Mouse (Mus musculus) layer of hippocampus, adult 9-11 months (tissue): Measurements from ENCODE around the gene Akt1.
A peak's percentile ranks its signal among the peaks of the same experiment; 100 is the strongest.

Experiments
- DNase-seq: peaks from one replicate; pipeline ENCODE4 v3.0.0; 2022

Akt1 gene

DNA sequence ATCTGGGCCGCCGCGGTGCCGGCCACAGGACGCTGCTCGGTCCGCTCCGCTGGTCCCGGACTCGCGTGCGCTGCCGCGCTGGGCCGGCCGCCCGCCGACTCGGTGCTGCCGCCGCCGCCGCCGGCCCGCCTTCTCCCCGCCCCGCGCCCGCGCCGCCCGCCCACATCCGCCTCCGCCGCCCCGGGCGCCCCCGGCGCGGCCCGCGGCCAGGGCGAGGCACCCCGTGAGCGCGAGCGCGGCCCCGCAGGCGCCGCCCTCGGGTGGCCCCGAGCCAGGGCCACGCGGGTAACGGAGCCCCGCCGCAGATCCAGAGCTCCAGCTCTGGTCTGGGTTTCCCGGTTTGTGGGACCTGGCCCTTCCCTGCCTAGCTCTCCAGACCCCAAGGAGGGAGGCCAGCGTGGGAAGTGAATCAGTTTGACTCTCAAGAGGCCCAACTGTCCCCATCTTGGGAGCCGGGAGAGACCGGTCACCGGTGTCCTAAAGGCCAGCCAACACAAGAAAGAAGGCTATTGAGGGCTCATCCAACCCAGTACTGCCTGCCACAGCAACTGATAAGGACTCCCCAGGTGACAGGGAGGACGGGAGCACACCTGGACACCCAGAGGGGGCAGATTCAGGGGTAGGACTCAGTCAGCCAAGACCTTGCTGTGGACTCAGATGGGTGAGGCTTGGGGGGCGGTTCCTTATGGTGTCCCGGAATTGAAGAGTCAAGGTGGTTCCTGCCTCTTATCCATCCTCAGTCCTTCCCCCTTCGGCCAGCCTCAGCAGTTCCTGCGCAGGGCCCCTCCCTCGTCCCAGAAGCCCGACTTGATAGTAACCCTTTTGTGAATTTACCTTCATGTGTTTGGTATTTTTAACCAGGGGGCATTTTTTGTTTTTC lies at the start of gene Akt1:
Gene Akt1 (minus strand): TSS at position 753 of the 880 bp plus-strand sequence.
- no peak for DNase-seq

DNA sequence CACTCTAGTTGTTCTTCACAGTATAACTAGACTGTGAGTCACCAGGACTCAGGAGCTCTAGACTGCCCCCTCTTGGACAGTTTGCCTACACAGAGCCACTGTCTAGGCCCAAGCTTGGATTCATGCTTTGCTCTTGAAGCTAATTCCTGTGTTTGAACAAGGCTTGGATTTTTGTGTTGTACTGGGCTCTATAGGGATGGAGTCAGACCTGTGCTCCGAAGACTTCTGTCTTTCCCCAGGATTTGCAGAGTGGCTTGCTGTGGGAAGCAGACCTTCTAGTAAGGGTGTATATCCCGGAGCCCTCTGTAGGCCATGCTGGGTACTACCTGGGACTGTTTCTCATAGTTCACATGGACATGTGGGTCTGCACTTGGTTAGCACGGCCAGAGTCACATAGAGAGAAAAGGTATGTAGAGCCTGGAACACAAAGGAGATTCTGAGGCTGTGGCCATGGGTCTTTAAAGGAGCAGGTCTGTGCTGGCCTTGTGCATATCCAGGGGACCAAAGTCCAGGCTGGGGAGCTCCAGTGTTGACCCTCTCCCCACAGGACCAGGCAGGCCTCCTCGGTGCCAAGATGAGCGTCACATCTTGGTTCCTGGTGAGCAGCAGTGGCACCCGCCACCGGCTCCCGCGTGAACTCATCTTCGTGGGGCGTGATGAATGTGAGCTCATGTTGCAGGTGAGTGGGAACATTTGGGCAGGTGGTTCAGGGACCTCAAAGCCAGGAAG lies 49.6 kb upstream of the Akt1 start:
- DNase-seq: peak; percentile 68

DNA sequence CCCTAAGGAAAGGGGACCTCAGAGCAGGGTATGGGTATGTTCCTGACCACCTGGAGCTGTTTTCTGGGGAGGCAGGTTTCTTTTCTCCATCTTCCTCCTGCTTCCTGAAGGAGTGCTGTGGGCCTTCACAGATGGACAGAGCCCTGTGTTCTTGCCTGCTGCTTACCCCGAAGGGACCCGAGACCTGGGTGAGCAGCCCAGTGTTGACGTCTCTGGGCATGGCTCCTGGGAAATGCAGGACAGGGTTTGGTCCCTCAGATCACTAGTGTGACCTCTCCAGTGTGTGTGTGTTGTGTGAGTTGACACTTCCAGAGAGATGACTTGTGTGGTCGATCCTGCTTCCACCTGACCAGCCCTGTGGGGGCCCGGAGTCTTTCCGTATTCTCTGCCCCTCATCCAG lies 48.8 kb upstream of the Akt1 start:
- DNase-seq: no peak

DNA sequence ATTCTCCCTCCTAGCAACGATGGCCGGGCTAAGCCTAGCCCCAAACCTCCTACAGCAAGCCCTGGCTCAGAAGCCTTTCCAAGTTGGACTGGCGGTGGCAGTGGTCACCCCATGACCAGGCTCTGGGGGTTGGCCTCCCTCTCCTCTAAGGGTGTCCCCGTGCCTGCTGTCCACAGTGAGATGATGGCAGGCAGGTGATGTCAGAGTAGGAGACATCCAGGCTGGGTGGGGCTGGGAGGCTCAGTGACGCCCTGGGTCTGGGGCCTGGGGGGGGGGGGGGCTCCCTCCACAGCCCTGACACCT lies 48.3 kb upstream of the Akt1 start:
- DNase-seq: no peak

DNA sequence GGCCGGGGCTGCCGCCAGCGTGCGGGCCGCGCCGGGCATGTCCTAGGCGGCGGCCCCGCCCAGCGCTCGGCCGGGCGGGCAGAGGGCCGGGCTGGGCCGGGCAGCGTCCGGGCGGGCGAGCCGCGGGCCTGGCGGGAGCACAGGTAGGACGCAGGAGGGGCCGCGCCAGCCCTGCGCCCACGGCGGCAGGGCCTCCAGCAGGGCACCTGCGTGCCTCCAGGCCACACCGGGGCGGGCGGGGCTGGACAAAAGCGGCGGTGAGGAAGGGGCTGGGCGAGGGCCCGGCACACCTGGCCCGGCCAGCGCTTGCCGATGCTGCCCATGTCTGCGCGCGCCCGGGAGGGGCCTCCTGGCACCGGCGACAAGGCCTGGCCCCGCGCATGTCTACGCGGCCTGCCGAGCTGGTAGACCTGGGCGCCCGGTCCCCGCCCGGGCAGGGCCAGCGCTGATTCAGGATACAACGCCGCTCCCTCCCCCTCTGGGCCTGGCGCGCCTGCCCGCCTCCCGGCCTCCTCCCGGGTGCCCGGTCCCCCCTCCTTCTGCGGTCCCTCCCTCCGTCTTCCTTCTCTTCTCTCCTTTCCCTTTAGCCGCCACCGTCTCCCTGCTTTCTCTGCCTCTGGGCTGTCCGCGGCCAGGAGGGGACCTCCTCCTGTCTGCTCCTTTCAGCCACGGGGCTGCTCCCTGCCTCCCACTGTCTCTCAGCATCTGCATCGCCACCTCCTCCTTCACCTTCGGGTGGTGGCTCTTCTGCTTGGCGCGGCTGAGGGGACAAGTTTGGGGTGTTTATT lies 47.8 kb upstream of the Akt1 start:
- no peak for DNase-seq

DNA sequence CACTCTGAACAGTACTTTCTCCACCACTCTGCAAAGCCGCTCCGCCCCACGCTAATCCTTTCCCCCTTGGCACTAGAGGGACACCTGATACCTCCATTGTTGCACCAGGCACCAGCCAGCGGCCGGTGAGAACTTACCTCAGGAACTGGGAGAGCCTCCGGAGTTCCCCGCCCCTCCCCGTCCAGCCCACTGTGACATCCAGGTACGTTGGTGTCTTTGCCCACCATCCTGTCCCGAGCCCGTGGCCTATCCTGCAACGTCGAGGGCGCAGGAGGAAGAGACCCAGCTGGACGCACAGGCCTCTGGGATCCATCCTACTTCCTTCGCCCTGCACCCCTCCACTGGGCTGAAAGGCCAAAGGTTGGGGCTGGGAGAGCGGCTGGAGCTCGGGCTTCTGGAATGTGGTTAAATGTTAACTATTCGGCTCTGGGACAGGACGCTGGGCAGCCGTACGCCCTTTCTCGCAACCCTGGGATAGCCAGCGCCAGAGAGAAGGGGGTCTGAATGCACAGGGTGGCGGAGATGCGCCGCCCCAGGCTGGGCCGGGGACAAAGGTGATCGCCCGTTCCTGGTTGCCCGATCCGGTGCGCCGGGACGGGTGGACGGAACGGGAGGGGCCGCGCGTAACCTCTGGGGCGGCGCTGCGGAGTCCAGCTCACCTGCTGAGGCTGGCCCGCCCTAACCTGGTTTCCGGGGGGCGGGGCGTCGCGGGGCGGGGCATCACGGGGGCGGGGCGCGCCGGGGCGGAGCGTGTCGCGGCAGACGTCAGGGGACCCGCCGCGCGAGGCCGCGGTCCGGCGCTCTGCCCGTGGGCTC lies 46.9 kb upstream of the Akt1 start:
- no peak for DNase-seq

DNA sequence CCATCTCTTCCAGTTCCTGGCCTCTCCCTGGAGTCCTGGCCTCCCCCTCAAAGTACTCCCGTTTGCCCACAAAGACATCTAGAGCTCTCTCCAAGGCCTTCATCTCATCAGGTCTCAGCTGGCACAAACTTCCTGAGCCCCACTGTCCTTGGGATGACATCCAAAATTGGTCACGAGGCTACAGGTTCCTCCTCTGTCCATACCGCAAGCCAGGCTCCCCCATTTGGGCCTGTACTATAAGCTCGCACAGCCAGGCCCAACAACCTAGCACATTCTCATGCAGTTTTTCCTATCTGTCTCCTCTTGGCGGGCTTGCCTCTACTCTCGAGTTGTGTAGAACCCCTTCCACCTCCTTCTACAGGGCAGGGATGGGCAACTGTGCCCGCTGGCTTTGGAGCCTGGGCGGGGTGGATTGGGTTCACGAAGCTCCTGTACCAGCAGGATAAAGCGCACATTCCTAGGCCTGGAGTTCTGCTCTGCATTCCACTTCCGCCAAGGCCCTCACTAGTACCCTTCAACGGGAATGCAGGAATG lies 46.3 kb upstream of the Akt1 start:
- DNase-seq: no peak

DNA sequence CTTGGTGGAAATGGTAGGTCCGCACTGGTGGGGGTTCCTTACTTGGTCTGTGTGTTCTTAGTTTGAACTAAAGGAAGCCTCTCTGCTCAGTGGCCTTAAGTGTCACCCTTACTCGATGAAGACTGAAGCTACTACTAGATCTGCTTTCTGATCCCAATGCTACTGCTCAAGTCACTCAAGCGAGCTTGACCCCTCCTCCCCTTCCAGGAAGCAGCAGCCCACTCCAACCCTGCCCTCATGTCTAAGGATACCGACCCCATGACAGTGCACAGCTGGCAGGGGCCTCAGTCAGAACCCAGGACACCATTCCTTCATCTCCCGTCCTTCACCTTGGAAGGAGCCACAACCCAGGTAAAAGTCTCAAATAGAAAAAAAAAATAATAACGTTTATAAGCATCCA lies 45.5 kb upstream of the Akt1 start, which contains the start of gene Cep170b:
Gene Cep170b (plus strand): TSS at position 240 of the 400 bp plus-strand sequence.
- DNase-seq: no peak

DNA sequence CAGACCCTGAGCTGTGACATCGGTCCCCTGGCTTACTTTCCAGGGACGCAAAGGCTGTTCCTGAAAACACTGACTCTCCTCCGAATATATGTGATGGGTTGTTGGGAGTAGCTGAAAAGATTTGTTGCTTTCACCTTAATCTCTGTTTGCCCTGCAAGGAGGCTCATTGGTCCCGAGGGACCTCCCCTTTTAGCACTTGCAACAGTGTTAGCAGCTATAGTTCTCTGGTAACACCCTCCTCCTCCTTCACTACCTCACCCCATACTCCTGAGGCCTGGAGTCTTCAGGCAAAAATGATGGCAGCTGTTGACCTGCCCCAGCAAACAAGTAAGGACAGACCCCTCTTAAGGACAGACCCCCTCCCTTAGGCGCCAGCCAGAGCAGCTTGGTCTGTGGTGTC lies 44.3 kb upstream of the Akt1 start:
- no peak for DNase-seq

DNA sequence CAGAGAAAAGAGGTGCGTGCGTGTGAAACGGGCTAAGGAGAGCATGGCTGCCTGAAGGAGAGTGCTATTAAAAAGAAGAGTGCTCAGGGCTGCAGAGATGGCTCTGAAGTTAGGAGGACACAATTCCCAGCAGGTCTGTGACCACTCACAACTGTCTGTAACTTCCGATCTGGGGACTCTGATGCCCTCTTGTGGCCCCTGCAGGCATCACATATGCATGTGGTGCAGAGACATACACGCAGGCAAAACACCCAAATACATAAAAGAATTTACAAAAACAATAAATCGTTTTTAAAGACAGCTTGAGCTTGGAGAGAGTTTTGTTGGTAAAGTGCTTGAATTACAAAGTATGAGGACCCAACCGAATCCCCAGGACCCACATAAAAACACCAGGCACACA lies 42.5 kb upstream of the Akt1 start:
- no peak for DNase-seq

DNA sequence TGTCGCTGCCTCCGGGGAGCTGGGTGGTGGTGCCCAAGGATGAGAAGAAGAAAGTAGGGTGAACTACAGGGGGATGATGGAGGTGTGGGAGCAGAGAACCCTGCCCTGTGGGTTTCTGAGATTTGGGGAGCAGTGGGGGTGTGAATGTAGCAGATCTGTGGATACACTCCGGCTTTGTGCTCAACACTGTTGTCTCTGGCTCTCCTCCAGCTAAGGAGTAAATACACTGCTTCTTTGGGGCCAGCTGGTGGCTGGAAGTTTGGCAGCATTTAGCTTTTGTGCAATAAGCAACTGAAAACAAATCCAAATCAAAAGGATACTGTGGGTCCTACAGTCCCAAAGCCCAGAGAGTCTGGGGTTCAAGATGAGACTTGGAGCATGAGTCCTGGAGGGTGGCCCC lies 39.3 kb upstream of the Akt1 start:
- DNase-seq: peak; percentile 62

DNA sequence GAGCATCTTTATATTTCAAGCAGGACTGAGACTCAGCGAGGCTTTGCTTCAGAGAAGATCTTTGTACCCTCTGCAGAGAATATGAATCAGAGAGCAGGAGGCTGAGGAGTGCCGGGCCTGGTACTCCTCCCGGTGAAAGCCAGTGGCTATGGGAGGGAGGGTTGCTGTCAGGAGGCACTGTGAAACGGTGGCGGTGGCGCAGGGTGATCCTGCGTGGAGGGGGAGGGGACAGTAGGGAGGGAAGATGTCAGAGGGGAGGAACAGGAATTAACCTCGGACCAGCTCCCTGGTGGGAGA lies 32.8 kb upstream of the Akt1 start:
- DNase-seq: no peak

DNA sequence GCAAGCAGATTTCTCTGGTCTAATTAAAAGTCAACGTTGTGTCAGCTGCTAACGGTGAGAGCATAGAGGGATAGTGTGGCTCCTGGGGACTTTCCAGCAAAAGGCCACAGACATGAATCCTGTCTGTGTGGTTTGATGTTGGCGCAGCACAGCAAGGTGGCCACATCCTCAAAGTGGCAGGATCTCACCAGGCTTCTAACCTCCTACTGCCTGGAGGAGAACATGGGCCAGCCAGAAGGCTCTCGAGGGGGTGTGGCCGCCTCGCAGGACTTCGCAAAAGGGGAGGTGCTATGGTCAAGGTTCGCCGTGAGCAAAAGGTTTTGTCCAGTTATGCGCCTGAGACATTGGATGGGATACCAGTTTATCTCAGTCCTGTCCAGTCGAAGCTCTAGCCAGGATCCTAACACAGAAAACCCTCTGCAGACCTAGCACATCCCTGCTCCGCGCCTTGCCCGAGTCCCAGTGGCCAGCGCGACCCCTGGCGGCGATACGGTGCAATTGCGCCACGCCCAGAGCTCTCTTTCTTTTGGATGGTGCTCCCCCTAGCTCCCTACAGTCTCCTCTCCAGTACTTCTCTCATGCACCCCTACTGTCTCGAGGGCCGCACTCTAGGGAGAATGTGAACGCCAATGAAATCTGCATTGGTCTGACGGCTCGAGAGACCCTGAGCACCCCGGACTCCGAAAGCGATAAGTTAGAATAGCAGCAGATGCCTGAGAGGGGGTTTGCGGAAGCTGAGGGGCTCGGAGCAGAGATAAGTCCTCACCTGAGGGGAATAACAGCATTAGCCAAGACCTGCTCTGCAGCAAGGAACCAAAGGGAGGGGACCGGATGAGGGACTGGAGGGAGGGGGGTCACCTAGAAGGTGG lies 32.3 kb upstream of the Akt1 start:
- DNase-seq: peak; percentile 85

DNA sequence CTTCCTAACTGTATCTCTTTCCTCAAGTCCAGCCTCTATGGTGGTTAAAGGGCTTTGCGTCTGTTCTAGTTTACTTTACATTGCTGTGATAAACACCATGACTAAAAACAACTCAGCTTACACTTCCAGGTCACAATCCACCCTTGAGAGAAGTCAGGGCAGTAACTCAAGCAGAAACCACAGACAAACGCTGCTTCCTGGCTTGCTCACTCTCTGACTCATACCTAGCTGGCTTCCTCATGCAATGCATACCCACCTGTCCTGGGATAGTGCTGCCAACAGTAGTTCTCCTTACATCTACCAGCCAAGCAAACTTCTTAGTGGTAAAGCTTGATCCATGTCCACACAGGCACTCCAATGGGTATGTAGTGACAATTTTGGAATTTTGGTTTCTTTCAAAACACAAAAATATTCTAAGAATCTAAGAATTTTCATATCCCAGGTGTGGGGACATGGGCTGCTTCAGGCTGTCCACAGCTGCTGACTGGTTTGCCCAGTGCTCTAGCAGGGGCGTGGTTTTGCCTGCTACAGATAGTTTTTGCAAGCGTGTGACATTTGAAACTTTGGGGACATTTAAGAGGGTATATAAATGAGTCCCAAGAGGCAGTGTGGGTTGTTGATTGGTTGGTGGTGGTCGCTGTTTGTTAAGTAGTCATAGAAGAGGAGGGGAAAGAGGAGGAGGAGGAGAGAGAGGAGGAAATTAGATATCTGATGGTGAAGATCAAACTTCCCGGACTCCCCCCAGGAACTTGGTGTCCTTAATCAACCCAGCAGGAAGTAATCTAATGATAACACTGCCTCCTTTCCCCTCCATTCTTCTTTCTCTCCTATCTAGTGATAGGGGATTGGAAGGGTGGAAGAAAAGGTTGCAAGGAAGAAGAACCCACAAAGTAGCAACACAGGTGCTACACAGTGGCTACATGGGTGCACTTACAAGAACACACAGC lies 28.0 kb upstream of the Akt1 start:
- DNase-seq: no peak

DNA sequence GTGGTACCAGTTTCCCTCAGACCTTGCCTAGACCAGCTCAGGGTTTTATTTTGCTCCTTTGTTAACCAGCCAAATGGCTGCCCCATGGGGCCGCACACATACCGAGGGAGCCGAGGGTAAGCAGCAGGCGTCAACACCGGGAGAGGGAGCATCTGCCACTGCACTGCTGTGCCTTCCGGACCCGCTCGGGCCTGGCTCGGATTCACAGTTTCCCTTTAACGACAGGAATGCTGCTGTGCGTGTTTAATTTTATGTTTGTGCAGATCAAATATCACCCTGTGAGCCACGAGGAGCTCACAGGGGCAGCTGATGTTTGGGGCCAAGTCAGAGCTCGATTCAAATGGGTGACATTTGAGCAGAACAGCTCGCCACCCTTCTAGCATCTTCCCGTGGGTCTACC lies 25.8 kb upstream of the Akt1 start:
- no peak for DNase-seq

DNA sequence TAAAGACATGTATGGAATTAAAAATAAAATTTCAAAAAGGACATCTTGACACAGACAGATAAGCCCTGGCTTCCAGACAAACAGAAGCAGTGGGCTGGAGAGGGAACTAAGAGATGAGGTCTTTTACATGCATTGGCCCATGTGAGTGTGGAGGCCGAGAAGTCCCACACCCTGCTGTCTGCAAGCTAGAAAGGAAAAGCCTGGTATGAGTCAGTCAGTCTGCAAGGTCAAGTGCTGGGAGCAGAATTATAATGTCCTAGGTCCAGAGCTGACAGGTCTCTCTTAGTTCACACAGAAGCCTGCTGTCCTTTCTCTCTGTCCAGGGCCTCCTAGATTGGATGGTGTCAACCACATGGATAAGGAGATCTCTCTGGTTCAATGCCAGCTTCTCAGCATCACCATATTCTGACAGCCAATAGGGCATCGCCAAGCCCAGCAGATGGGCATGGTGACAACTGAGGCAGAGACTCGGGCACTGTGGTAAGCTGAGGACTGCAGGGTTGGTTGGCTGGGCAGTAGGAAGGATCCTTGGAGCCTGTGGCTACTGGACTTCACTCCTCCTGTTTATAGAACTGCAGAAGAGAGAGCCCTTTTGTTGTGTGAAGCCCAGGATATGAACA lies 22.2 kb upstream of the Akt1 start:
- no peak for DNase-seq

DNA sequence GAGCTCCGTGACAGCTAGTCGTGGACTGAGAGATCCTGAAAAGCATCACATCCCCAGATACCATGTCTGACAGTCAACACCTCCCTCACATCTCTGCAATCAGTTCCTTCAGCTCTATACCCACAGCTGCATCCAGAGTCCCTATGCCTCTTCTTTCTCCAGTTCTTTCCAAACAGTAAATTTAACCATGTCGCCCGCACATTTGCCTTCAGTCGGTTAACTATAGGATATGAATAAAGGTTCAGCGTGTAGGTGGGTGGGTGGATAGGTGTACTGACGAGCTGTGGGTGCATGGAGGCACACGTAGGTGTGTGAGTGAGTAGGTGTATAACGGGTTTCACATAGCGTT lies 19.4 kb upstream of the Akt1 start:
- DNase-seq: no peak

DNA sequence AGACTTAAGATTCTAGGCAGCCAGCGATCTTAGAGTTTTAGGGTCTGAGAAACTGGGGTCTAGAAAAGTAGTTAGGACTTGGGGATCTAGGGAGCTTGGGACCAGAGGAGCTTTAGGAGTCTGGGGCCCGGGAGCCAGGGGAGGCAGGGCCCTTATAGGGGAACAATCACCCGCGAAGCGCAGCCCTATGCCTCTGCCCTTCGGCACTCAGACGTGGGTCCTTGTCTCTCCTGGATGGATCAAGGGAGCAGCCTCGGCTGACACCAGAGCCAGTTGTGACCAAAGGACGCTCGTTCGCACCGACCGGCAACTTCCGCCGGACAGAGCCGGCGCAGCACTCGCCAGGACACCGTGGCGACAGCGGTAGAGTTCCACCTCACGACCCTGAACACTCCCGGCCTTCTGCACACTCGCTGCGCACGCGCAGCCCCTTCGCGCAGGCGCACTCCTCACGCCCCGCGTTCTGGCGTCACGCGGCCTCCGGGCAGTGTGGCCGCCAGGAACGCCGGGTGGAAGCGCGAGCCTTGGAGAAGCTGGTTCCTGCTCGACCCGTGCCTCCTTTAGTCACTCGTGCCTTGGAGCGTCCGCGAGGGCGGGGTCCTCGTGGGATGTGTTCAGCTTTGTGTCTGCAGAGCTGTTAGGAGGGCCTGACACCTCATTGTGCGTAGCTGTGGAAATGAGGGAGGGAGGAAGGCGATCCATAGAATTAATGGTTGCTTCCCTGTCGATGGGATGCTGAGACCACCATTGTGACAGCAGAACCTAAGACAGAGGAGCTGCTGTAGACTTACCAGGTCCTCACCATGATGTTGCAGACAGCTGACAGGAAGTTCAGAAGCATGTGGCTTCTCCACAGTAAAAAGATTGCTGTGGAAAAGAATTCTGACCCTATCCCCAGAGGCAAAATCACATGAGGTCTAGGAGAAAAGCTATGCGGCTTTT lies 18.8 kb upstream of the Akt1 start:
- peak; percentile 94 for DNase-seq

DNA sequence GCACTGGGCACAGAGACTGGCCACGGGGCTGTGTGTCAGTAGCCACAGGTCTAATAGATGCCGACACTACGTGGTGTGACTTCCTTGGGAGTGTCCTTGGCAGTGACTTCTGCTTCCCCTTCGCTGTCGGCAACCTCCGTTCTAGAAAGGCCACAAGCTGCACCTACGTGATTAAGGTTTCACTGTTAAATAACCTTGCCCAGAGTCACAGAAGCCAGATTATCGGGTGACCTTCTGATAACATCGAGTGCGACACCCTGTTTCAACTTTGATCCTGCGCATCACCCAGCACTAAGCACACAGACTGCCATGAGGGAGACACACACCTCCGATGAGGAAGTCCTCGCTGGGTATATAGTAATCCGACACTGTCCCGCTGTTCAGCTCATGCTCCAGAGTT lies 13.8 kb upstream of the Akt1 start:
- no peak for DNase-seq
